Mouse (Mus musculus): ENCODE data around the gene Dmp1. TPM values are rescaled to one million over a fixed set of nuclear protein-coding genes. Genes with fewer than 3 reads are reported as not detected.

The Dmp1 gene
- polyA plus RNA-seq, 1 experiment from 2014 or later: not detected

- ATAC-seq (ENCODE audit: insufficient read depth): no peak
- Histone ChIP-seq H3K36me3 (replicated peaks) (no peaks in the 10 kb centered on the region), H3K4me2 (no peak overlapping the region), H3K4me1 (replicated peaks) (no peaks in the 10 kb centered on the region), H3K4me3 (replicated peaks) (no peak overlapping the region), H3K9ac (no peak overlapping the region), H3K9me3 (replicated peaks) (no peaks in the 10 kb centered on the region), H3K27me3 (no peaks in the 10 kb centered on the region), H3K27ac (replicated peaks) (no peak overlapping the region)
- WGBS (ENCODE audit: insufficient replicate concordance): 75% methylated on average over 12 of the region's 12 CpGs
Observed at GRCm38 (mm10) chr5:104201153-104201950, 1.1 kb upstream of the Dmp1 start.

GRCm38 (mm10) chr5:104212531-104212930 lies 10.1 kb downstream of the Dmp1 start:
- ATAC-seq (ENCODE audit: insufficient read depth): no peak
- H3K9ac ChIP-seq: no peak overlapping the region
- H3K27me3 ChIP-seq: no peaks in the 10 kb centered on the region
- H3K4me1 ChIP-seq (replicated peaks): no peaks in the 10 kb centered on the region
- no peak overlapping the region for H3K27ac ChIP-seq (replicated peaks)
- H3K4me3 ChIP-seq (replicated peaks): no peak overlapping the region
- WGBS (ENCODE audit: insufficient replicate concordance): 66% methylated on average over 11 of the region's 11 CpGs
- no peaks in the 10 kb centered on the region for H3K9me3 ChIP-seq (replicated peaks)
- H3K4me2 ChIP-seq: no peak overlapping the region
- H3K36me3 ChIP-seq (replicated peaks): no peaks in the 10 kb centered on the region

GRCm38 (mm10) chr5:104218926-104219325 lies 16.5 kb downstream of the Dmp1 start:
- H3K9ac ChIP-seq: no peak overlapping the region

GRCm38 (mm10) chr5:104224299-104224698 lies 21.9 kb downstream of the Dmp1 start:
- H3K9me3 ChIP-seq (replicated peaks): no peaks in the 10 kb centered on the region
- no peaks in the 10 kb centered on the region for H3K36me3 ChIP-seq (replicated peaks)
- H3K9ac ChIP-seq: no peak overlapping the region
- H3K4me3 ChIP-seq (replicated peaks): no peak overlapping the region
- 38% methylated on average over 3 of the region's 3 CpGs for WGBS (ENCODE audit: insufficient replicate concordance)
- H3K4me2 ChIP-seq: no peak overlapping the region
- ATAC-seq (ENCODE audit: insufficient read depth): no peak
- no peak overlapping the region for H3K27ac ChIP-seq (replicated peaks)
- H3K27me3 ChIP-seq: no peaks in the 10 kb centered on the region
- H3K4me1 ChIP-seq (replicated peaks): no peaks in the 10 kb centered on the region

More at GRCm38 (mm10) chr5:104218926-104219325, 16.5 kb downstream of the Dmp1 start:
- no peaks in the 10 kb centered on the region for H3K4me1 ChIP-seq (replicated peaks)
- H3K4me2 ChIP-seq: no peak overlapping the region
- H3K4me3 ChIP-seq (replicated peaks): no peak overlapping the region
- no peak overlapping the region for H3K27ac ChIP-seq (replicated peaks)
- no peaks in the 10 kb centered on the region for H3K36me3 ChIP-seq (replicated peaks)
- WGBS (ENCODE audit: insufficient replicate concordance): 23% methylated on average over 5 of the region's 5 CpGs
- no peaks in the 10 kb centered on the region for H3K9me3 ChIP-seq (replicated peaks)
- ATAC-seq (ENCODE audit: insufficient read depth): no peak
- H3K27me3 ChIP-seq: no peaks in the 10 kb centered on the region

GRCm38 (mm10) chr5:104224750-104225149 lies 22.3 kb downstream of the Dmp1 start:
- H3K4me3 ChIP-seq (replicated peaks): no peak overlapping the region
- no peaks in the 10 kb centered on the region for H3K36me3 ChIP-seq (replicated peaks)
- no peaks in the 10 kb centered on the region for H3K27me3 ChIP-seq
- H3K9me3 ChIP-seq (replicated peaks): no peaks in the 10 kb centered on the region
- no peak for ATAC-seq (ENCODE audit: insufficient read depth)
- no peak overlapping the region for H3K4me2 ChIP-seq
- no peak overlapping the region for H3K27ac ChIP-seq (replicated peaks)
- no peak overlapping the region for H3K9ac ChIP-seq
- H3K4me1 ChIP-seq (replicated peaks): no peaks in the 10 kb centered on the region

- Histone ChIP-seq H3K4me3 (replicated peaks) (no peak overlapping the region), H3K9ac (no peak overlapping the region), H3K9me3 (replicated peaks) (no peaks in the 10 kb centered on the region), H3K4me2 (no peak overlapping the region), H3K36me3 (replicated peaks) (no peaks in the 10 kb centered on the region), H3K4me1 (replicated peaks) (no peaks in the 10 kb centered on the region), H3K27me3 (no peaks in the 10 kb centered on the region), H3K27ac (replicated peaks) (no peak overlapping the region)
- ATAC-seq (ENCODE audit: insufficient read depth): no peak
- WGBS (ENCODE audit: insufficient replicate concordance): 56% methylated on average over 1 of the region's 1 CpGs
Observed at GRCm38 (mm10) chr5:104228497-104228896, 26.1 kb downstream of the Dmp1 start.

GRCm38 (mm10) chr5:104236741-104237140 lies 34.3 kb downstream of the Dmp1 start:
- Histone ChIP-seq H3K4me2 (no peak overlapping the region), H3K9me3 (replicated peaks) (no peaks in the 10 kb centered on the region), H3K36me3 (replicated peaks) (no peaks in the 10 kb centered on the region), H3K9ac (no peak overlapping the region), H3K27me3 (no peaks in the 10 kb centered on the region), H3K4me1 (replicated peaks) (no peaks in the 10 kb centered on the region), H3K27ac (replicated peaks) (no peak overlapping the region), H3K4me3 (replicated peaks) (no peak overlapping the region)
- no peak for ATAC-seq (ENCODE audit: insufficient read depth)
- 66% methylated on average over 8 of the region's 8 CpGs for WGBS (ENCODE audit: insufficient replicate concordance)

GRCm38 (mm10) chr5:104239674-104240378 lies 37.4 kb downstream of the Dmp1 start:
- 61% methylated on average over 9 of the region's 9 CpGs for WGBS (ENCODE audit: insufficient replicate concordance)
- no peaks in the 10 kb centered on the region for H3K27me3 ChIP-seq
- ATAC-seq (ENCODE audit: insufficient read depth): no peak

GRCm38 (mm10) chr5:104244261-104244660 lies 41.8 kb downstream of the Dmp1 start:
- Histone ChIP-seq H3K9me3 (replicated peaks) (no peaks in the 10 kb centered on the region), H3K4me1 (replicated peaks) (no peaks in the 10 kb centered on the region), H3K4me3 (replicated peaks) (no peak overlapping the region), H3K4me2 (no peak overlapping the region), H3K36me3 (replicated peaks) (no peaks in the 10 kb centered on the region), H3K27ac (replicated peaks) (no peak overlapping the region), H3K9ac (no peak overlapping the region), H3K27me3 (no peaks in the 10 kb centered on the region)
- no peak for ATAC-seq (ENCODE audit: insufficient read depth)
- WGBS (ENCODE audit: insufficient replicate concordance): 43% methylated on average over 2 of the region's 2 CpGs

More at GRCm38 (mm10) chr5:104239674-104240378, 37.4 kb downstream of the Dmp1 start:
- no peak overlapping the region for H3K4me2 ChIP-seq
- no peaks in the 10 kb centered on the region for H3K9me3 ChIP-seq (replicated peaks)
- H3K36me3 ChIP-seq (replicated peaks): no peaks in the 10 kb centered on the region
- H3K4me3 ChIP-seq (replicated peaks): no peak overlapping the region
- H3K27ac ChIP-seq (replicated peaks): no peak overlapping the region
- H3K9ac ChIP-seq: no peak overlapping the region
- no peaks in the 10 kb centered on the region for H3K4me1 ChIP-seq (replicated peaks)

- no peak overlapping the region for H3K4me3 ChIP-seq (replicated peaks)
- no peaks in the 10 kb centered on the region for H3K36me3 ChIP-seq (replicated peaks)
- H3K27me3 ChIP-seq: no peaks in the 10 kb centered on the region
- H3K27ac ChIP-seq (replicated peaks): no peak overlapping the region
- no peaks in the 10 kb centered on the region for H3K9me3 ChIP-seq (replicated peaks)
- no peak for ATAC-seq (ENCODE audit: insufficient read depth)
- whole genome bisulfite sequencing (ENCODE audit: insufficient replicate concordance): 49% methylated on average over 5 of the region's 5 CpGs
- no peak overlapping the region for H3K9ac ChIP-seq
- H3K4me1 ChIP-seq (replicated peaks): no peaks in the 10 kb centered on the region
- H3K4me2 ChIP-seq: no peak overlapping the region
Observed at GRCm38 (mm10) chr5:104251811-104252210, 49.4 kb downstream of the Dmp1 start.

- 33% methylated on average over 3 of the region's 3 CpGs for WGBS (ENCODE audit: insufficient replicate concordance)
Observed at GRCm38 (mm10) chr5:104256585-104256984, 54.2 kb downstream of the Dmp1 start.

More at GRCm38 (mm10) chr5:104256585-104256984, 54.2 kb downstream of the Dmp1 start:
- Histone ChIP-seq H3K4me3 (replicated peaks) (no peak overlapping the region), H3K9me3 (replicated peaks) (no peaks in the 10 kb centered on the region), H3K4me2 (no peak overlapping the region), H3K36me3 (replicated peaks) (no peaks in the 10 kb centered on the region), H3K27ac (replicated peaks) (no peak overlapping the region), H3K9ac (no peak overlapping the region), H3K27me3 (no peaks in the 10 kb centered on the region), H3K4me1 (replicated peaks) (no peaks in the 10 kb centered on the region)
- no peak for ATAC-seq (ENCODE audit: insufficient read depth)
